Mouse (Mus musculus) testis, adult 2 months (tissue): Measurements from ENCODE around the gene Dlec1. TPM values are rescaled to one million over a fixed set of nuclear protein-coding genes. Genes with fewer than 3 reads are reported as not detected.

ENCODE experiments used
- H3K27ac ChIP-seq: fragments of 200-500 bp; 2 replicates; pipeline ENCODE4 v1.5.1; 2012; ENCODE audit warnings: low read depth, low read length; ENCODE audit not compliant: control insufficient read depth, insufficient read depth
- H3K27me3 ChIP-seq: fragments of 200-500 bp; 2 replicates; pipeline ENCODE4 v1.6.1; 2012; ENCODE audit warnings: mild to moderate bottlenecking, low read length, moderate library complexity; ENCODE audit not compliant: control insufficient read depth, insufficient read depth
- H3K36me3 ChIP-seq: fragments of 200-500 bp; 2 replicates; pipeline ENCODE4 v1.6.1; 2012; ENCODE audit warnings: mild to moderate bottlenecking, low read length; ENCODE audit not compliant: control insufficient read depth, insufficient read depth
- H3K4me1 ChIP-seq: fragments of 200-500 bp; 2 replicates; pipeline ENCODE4 v1.6.1; 2012; ENCODE audit warnings: low read length; ENCODE audit not compliant: control insufficient read depth, insufficient read depth
- H3K4me3 ChIP-seq: fragments of 200-500 bp; 2 replicates; pipeline ENCODE4 v1.5.1; 2012; ENCODE audit warnings: low read depth, mild to moderate bottlenecking, low read length, moderate library complexity, mixed read lengths; ENCODE audit not compliant: control insufficient read depth
- CTCF ChIP-seq: fragments of 200-500 bp; IDR thresholded peaks from 2 replicates; pipeline ENCODE4 v1.5.1; 2012; ENCODE audit warnings: low read depth, mild to moderate bottlenecking, inconsistent platforms, low read length, moderate library complexity; ENCODE audit not compliant: control insufficient read depth, insufficient read depth, insufficient replicate concordance
- POLR2A ChIP-seq: fragments of 200-500 bp; IDR thresholded peaks from 2 replicates; pipeline ENCODE4 v1.6.1; 2012; ENCODE audit warnings: low read depth, mild to moderate bottlenecking, inconsistent platforms, low read length, moderate library complexity; ENCODE audit not compliant: control insufficient read depth
- polyA plus RNA-seq: library from polyadenylated mRNA; depleted of rRNA; stranded (reverse); fragments of >200 nt; gene quantifications from 2 replicates; pipeline ENCODE4 v1.2.3, GENCODE M21; 2012

Gene Dlec1
- polyA plus RNA-seq, 1 experiment: 26.2 TPM

DNA sequence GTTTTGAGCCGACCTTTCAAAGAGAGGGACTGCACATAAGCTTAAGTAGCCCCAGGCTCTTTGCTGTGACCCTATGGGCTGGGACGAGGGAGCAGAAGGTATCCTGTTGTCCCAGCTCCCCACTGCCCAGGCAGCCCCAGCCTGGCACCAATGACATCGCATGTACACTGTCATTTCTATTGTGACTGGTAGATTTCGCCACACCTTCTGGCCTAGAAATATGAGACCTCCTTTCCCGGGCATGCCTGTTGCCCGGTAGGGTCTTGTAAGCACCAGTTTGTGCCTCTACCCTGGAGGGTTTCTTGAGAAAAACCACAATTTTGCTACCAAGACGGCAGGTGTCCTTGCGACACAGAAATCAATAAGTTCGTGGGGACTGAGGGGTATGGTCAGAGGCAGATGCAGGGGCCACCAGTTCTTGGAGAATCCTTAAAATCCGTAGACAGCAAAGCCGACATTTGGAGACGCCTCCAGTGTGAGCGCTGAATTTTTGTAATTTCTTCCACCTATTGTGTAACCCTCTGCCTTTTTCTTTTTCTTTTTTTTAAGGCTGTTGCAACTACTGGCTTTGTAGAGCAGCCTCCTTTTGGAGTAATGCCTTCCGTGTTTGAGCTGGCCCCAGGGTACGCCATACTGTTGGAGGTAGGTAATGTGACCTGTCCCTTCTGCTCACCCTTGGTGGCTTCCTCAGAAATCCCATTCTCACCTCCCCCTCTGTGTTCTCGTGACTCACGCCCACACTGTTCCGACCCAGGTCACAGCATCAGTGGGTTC, 20.5 kb downstream of the Dlec1 start:
- H3K36me3 ChIP-seq: no peaks in the 10 kb centered on the region; the same call in none of the 2 replicates
- no peak overlapping the region for H3K27ac ChIP-seq
- no peaks in the 10 kb centered on the region for H3K4me1 ChIP-seq
- H3K27me3 ChIP-seq: no peaks in the 10 kb centered on the region
- no peak overlapping the region for H3K4me3 ChIP-seq
- TF ChIP-seq POLR2A: no peak
- TF ChIP-seq CTCF: no peak

DNA sequence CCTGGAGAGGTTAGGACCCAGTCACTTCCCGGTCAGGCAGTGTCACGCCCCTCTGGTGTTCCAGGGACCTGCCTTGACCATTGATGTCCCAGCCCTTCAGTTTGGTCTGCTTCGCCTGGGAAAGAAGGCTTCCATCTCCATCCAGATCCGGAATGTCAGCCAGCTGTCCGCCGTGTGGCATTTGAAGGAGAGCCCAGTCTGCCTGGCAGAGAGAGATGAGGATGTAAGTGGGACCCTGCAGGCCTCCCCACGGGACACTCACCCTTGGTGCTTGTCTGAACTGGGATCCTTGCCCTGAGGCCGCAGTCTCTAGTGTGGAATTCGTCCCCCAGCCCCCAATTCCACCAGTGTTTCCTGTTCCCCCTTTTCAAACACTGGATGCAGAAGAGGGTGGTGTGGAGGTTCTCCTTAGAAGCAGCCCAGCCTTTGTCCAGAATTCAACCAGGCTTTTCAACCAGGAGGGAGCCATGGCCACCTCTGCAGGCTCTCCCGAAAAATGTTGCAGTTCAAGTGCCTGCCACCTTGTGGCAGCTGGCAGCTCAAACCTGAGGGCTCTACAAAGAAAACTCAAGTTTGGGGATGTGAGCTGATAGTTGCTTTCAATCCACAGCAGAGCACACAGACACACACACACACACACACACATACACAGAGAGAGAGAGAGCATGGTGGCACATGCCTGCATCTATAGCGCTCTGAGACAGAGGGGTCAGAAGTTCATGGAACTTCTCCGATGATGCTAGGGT, 26.3 kb downstream of the Dlec1 start:
- Histone ChIP-seq H3K36me3 (no peaks in the 10 kb centered on the region; the same call in 1 of the 2 replicates), H3K4me3 (no peak overlapping the region), H3K27me3 (no peaks in the 10 kb centered on the region), H3K27ac (no peak overlapping the region), H3K4me1 (no peaks in the 10 kb centered on the region)
- TF ChIP-seq CTCF: no peak

DNA sequence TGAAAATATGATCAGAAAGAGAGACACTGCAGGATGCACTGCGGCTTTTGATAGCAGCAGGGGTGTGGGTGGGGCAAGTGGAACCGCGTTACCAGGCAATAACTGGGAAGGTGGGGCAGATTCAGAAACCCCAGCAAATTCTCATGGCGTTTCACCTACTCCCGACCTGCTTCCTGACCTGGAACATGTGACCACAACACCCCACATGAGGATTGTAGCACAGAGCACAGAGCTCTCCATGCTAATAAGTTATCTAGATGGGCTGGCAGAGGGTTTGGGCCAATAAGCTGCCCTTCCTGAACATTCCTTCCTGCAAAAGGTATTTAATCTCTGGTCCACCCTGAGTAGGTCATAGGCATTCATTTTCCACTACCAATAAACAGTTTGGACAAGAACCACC, 28.4 kb downstream of the Dlec1 start:
- Histone ChIP-seq H3K4me3 (no peak overlapping the region), H3K36me3 (no peaks in the 10 kb centered on the region; the same call in 1 of the 2 replicates), H3K27ac (no peak overlapping the region), H3K27me3 (no peaks in the 10 kb centered on the region), H3K4me1 (no peaks in the 10 kb centered on the region)
- no peak for TF ChIP-seq POLR2A
- no peak for TF ChIP-seq CTCF

DNA sequence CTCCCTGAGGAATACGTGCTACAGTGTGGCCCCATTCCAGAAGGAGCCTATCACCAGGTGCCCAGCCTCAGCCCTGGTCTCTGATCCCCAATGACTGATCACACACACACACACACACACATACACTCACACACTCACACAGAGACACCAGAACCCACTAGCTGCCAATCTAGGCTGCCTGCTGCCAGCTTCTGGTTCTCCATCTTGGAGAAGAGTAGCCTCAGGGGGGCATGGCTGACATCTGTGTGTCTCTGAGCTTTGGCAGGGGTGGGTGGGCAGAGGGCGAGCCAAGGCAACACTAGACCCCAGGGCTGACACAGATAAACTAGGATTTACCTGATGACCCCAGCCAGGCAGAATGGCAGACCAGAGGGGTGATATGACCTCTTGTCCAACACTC, 36.6 kb downstream of the Dlec1 start:
- no peak overlapping the region for H3K4me3 ChIP-seq
- H3K4me1 ChIP-seq: no peaks in the 10 kb centered on the region
- no peaks in the 10 kb centered on the region; the same call in 1 of the 2 replicates for H3K36me3 ChIP-seq
- no peak overlapping the region for H3K27ac ChIP-seq
- no peak for TF ChIP-seq CTCF
- no peak for TF ChIP-seq POLR2A
- H3K27me3 ChIP-seq: no peaks in the 10 kb centered on the region

DNA sequence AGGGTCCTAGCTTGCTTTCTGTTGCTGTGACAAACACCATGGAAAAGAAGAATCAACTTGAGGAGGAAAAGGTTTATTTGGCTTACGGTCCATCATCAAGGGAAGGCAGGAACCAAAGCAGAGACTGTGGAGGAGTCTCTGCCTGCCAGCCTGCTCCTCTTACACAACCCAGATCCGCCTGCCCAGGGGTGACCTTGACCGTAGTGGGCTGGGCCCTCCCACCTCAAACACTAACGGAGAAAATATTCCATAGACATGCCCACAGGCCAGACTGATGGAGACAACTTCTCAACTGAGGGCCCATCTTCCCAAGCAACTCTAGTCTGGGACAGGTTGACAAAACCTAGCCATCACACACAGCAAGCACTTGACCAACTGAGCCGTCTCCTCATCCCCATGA, 39.8 kb downstream of the Dlec1 start:
- Histone ChIP-seq H3K27me3 (no peaks in the 10 kb centered on the region), H3K4me3 (no peak overlapping the region), H3K27ac (no peak overlapping the region), H3K4me1 (no peaks in the 10 kb centered on the region), H3K36me3 (no peaks in the 10 kb centered on the region; the same call in 1 of the 2 replicates)
- TF ChIP-seq POLR2A (no peak), CTCF (no peak)

DNA sequence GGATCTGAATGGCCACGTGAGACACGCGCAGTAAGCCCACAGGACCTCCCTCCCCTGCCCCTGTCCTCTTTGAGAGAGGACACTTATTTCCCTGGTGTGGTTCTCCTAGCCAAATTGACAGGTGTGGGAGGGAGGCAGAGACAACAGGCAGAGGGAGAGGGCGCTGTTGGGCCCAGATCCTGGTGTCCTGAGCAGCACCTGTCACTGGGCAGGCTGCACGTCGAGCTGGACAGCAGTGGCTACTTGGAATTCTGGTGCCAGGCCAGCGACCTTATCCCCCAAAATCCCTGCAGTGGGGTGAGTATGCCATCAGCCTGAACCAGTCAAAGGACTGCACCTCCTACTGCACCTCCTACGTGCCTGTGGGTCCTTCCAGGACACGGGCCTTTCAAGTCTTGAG, 41.1 kb downstream of the Dlec1 start:
- no peaks in the 10 kb centered on the region; the same call in 1 of the 2 replicates for H3K36me3 ChIP-seq
- TF ChIP-seq CTCF: no peak
- TF ChIP-seq POLR2A: no peak
- H3K4me1 ChIP-seq: no peaks in the 10 kb centered on the region
- H3K4me3 ChIP-seq: no peak overlapping the region
- no peaks in the 10 kb centered on the region for H3K27me3 ChIP-seq
- no peak overlapping the region for H3K27ac ChIP-seq

DNA sequence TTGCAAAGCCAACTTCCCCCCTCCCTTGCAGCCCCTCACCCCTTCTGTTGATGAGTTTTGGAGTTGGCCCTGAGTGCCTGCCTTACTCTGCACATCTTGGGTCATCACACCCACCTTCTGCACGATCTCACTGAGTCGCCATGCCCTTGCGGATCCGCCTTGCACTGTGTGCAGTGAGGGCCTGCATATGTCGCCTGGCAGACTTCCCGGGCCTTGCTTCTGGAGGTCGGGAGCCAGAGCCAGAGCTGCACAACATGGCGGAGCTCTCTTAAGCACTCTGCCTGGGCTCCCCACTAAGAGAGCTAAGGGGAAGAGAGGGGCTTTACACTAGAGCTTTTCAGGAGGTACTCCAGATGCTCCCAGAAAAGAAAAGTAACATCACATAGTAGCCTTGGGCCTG, 42.4 kb downstream of the Dlec1 start:
- no peaks in the 10 kb centered on the region for H3K27me3 ChIP-seq
- no peak overlapping the region for H3K4me3 ChIP-seq
- H3K36me3 ChIP-seq: no peaks in the 10 kb centered on the region; the same call in 1 of the 2 replicates
- no peaks in the 10 kb centered on the region for H3K4me1 ChIP-seq
- TF ChIP-seq CTCF: no peak
- TF ChIP-seq POLR2A: no peak
- no peak overlapping the region for H3K27ac ChIP-seq
